Mouse (Mus musculus) erythroblast, embryonic 14.5 days (primary cell): ENCODE measurements at regions not wholly inside any gene's neighbourhood (a gene's known extent, or its start where the extent isn't known, plus 50 kb on each side); places are given as distances from the start of the nearest gene placed in this dataset.

Source experiments
- H3K27me3 ChIP-seq: 2 replicates; pipeline ENCODE4 v1.6.1; 2012; ENCODE audit warnings: inconsistent platforms; ENCODE audit not compliant: control insufficient read depth
- H3K36me3 ChIP-seq: 2 replicates; pipeline ENCODE4 v1.6.1; 2012; ENCODE audit warnings: mild to moderate bottlenecking, inconsistent platforms; ENCODE audit not compliant: control insufficient read depth
- H3K4me1 ChIP-seq: 2 replicates; pipeline ENCODE4 v1.6.1; 2012; ENCODE audit warnings: inconsistent platforms; ENCODE audit not compliant: control insufficient read depth
- H3K4me3 ChIP-seq: replicated peaks from 2 replicates; pipeline ENCODE3; 2012; ENCODE audit warnings: moderate library complexity, mild to moderate bottlenecking, inconsistent platforms
- H3K9me3 ChIP-seq: 2 replicates; pipeline ENCODE4 v1.6.1; 2012; ENCODE audit warnings: low read length, inconsistent platforms, mixed read lengths; ENCODE audit not compliant: control insufficient read depth
- GATA1 ChIP-seq: IDR thresholded peaks from 2 replicates; pipeline ENCODE4 v1.6.1; 2012; ENCODE audit warnings: low read length, inconsistent platforms, mixed read lengths
- TAL1 ChIP-seq: IDR thresholded peaks from 3 replicates; pipeline ENCODE4 v1.6.1; 2012; ENCODE audit warnings: low read length, inconsistent platforms, mixed read lengths

GRCm38 (mm10) chr13:101918185-101918584 lies 150.2 kb upstream of the Pik3r1 start:
- Histone ChIP-seq H3K27me3 (no peaks in the 10 kb centered on the region), H3K36me3 (no peaks in the 10 kb centered on the region), H3K4me1 (no peaks in the 10 kb centered on the region; the same call in 1 of the 2 replicates), H3K9me3 (no peaks in the 10 kb centered on the region), H3K4me3 (no peak overlapping the region)
- TF ChIP-seq TAL1 (no peak), GATA1 (no peak)

DNA sequence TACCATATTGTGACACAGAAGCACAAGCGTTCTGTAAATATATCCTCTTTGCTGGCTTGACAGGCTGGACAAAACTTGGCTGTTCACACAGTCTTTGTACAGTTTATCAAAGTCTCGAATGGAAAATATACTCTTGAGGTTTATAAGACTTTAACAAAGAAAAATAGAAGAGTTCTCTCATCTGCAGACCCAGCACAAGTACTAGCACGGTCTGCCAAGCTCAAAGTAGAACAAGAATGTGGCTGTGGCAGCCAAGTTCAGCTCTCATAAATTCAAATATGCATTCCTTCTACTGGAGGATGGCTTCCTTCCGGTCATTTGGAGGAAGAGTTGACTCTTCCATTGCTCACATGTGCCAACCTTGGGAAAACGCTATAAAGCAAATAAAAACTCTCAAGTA lies 151.2 kb upstream of the Pik3r1 start:
- no peak overlapping the region for H3K4me3 ChIP-seq
- TF ChIP-seq TAL1 (no peak), GATA1 (no peak)
- no peaks in the 10 kb centered on the region for H3K36me3 ChIP-seq
- no peaks in the 10 kb centered on the region for H3K9me3 ChIP-seq
- no peaks in the 10 kb centered on the region; the same call in 1 of the 2 replicates for H3K4me1 ChIP-seq
- no peaks in the 10 kb centered on the region for H3K27me3 ChIP-seq

DNA sequence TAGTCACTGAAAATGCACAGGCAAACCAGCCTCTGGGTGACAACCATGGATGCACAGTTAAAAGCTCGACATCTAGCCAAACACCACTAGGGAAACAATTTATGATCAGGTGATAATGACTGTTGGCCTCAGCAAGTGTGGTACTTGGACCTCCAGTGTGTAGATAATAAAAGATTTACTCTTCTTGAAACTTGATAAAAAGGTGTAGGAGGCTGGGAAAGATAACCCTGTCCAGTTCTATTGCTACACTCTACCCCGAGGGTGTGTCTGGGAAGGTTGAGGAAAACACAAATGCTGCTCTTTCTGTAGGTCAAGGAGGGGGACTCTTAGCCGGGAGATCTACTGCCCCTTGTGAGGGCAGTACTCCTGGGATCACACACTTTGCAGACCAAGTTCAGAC lies 152.4 kb upstream of the Pik3r1 start:
- H3K36me3 ChIP-seq = no peaks in the 10 kb centered on the region
- no peaks in the 10 kb centered on the region for H3K9me3 ChIP-seq
- no peak for TF ChIP-seq GATA1
- no peak for TF ChIP-seq TAL1
- no peak overlapping the region for H3K4me3 ChIP-seq
- H3K27me3 ChIP-seq = no peaks in the 10 kb centered on the region
- no peaks in the 10 kb centered on the region; the same call in 1 of the 2 replicates for H3K4me1 ChIP-seq

DNA sequence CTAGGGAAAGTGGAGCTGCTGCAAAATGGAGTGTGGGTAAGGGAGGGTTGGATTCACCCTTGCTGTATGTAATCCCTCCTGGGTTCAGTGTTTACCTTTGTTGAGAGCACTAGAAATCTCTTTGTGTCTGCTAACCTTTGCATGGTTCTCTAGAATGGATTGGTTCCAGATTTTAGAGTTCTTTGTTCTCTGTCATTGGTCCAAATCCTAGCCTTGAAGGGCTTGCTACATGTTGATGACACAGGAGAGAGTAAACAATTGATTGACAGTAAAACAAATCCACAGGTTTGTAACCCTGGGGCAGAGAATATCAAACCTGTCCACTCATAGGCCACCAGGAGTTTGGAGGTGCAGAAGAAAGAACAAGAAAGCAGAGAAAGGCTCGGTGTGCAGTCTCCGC lies 156.6 kb upstream of the Pik3r1 start:
- Histone ChIP-seq H3K27me3 (no peaks in the 10 kb centered on the region), H3K36me3 (no peaks in the 10 kb centered on the region), H3K4me3 (no peak overlapping the region), H3K4me1 (no peaks in the 10 kb centered on the region), H3K9me3 (no peaks in the 10 kb centered on the region)
- TF ChIP-seq TAL1 = no peak
- TF ChIP-seq GATA1 = no peak

GRCm38 (mm10) chr13:101931264-101931663 lies 163.2 kb upstream of the Pik3r1 start:
- TF ChIP-seq TAL1 (no peak), GATA1 (no peak)
- no peaks in the 10 kb centered on the region for H3K4me1 ChIP-seq
- H3K9me3 ChIP-seq = no peaks in the 10 kb centered on the region
- H3K27me3 ChIP-seq = no peaks in the 10 kb centered on the region
- no peak overlapping the region for H3K4me3 ChIP-seq
- H3K36me3 ChIP-seq = no peaks in the 10 kb centered on the region

GRCm38 (mm10) chr13:101931882-101932281 lies 163.9 kb upstream of the Pik3r1 start:
- TF ChIP-seq GATA1 (no peak), TAL1 (no peak)
- Histone ChIP-seq H3K27me3 (no peaks in the 10 kb centered on the region), H3K4me3 (no peak overlapping the region), H3K9me3 (no peaks in the 10 kb centered on the region), H3K36me3 (no peaks in the 10 kb centered on the region), H3K4me1 (no peaks in the 10 kb centered on the region)

GRCm38 (mm10) chr13:101935843-101936242 lies 167.8 kb upstream of the Pik3r1 start:
- TF ChIP-seq TAL1 = no peak
- no peaks in the 10 kb centered on the region for H3K36me3 ChIP-seq
- H3K9me3 ChIP-seq = no peaks in the 10 kb centered on the region
- no peaks in the 10 kb centered on the region for H3K27me3 ChIP-seq
- H3K4me3 ChIP-seq = no peak overlapping the region
- H3K4me1 ChIP-seq = no peaks in the 10 kb centered on the region

GRCm38 (mm10) chr13:101954521-101954920 lies 186.5 kb upstream of the Pik3r1 start:
- Histone ChIP-seq H3K27me3 (no peaks in the 10 kb centered on the region), H3K9me3 (no peaks in the 10 kb centered on the region), H3K4me1 (no peaks in the 10 kb centered on the region), H3K36me3 (no peaks in the 10 kb centered on the region), H3K4me3 (no peak overlapping the region)
- TF ChIP-seq TAL1 (no peak), GATA1 (no peak)

GRCm38 (mm10) chr13:101955806-101956418 lies 187.9 kb upstream of the Pik3r1 start:
- H3K27me3 ChIP-seq = no peaks in the 10 kb centered on the region
- peaks cover 3% of the 10 kb centered on the region; the same call in 1 of the 2 replicates for H3K9me3 ChIP-seq
- no peak overlapping the region for H3K4me3 ChIP-seq
- no peaks in the 10 kb centered on the region for H3K36me3 ChIP-seq
- no peaks in the 10 kb centered on the region for H3K4me1 ChIP-seq
- TF ChIP-seq TAL1 (no peak), GATA1 (no peak)

GRCm38 (mm10) chr13:101957782-101958181 lies 189.8 kb upstream of the Pik3r1 start:
- no peaks in the 10 kb centered on the region for H3K4me1 ChIP-seq
- H3K27me3 ChIP-seq = no peaks in the 10 kb centered on the region
- peaks cover 3% of the 10 kb centered on the region; the same call in 1 of the 2 replicates for H3K9me3 ChIP-seq
- H3K4me3 ChIP-seq = no peak overlapping the region
- H3K36me3 ChIP-seq = no peaks in the 10 kb centered on the region
- TF ChIP-seq TAL1 (no peak), GATA1 (no peak)
